Mouse (Mus musculus): ENCODE measurements at regions not wholly inside any gene's neighbourhood (a gene's known extent, or its start where the extent isn't known, plus 50 kb on each side); places are given as distances from the start of the nearest gene placed in this dataset.
"Not testable (repeated sequence)": the region's sequence is repeated elsewhere in the genome, so short reads cannot be mapped to it uniquely, and the experiment has no call there.

DNA sequence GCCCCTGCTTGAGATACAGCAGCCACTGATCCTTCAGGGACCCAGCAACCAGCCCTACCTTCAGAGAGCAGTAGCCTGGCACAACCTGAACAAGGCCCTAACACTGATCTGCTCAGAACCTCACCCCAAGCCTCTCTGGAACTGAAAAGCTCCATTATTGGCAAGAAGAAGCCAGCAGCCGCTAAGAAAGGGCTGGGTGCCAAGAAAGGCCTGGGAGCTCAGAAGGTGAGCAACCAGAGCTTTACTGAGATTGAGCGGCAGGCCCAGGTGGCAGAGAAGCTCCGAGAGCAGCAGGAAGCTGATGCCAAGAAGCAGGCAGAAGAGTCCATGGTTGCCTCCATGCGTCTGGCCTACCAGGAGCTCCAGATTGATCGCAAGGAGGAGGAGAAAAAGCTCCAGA lies 74.4 kb upstream of the Oxtr start:
- not testable (repeated sequence) for DNase-seq (ENCODE audit: low spot score in 2 of 2)

DNA sequence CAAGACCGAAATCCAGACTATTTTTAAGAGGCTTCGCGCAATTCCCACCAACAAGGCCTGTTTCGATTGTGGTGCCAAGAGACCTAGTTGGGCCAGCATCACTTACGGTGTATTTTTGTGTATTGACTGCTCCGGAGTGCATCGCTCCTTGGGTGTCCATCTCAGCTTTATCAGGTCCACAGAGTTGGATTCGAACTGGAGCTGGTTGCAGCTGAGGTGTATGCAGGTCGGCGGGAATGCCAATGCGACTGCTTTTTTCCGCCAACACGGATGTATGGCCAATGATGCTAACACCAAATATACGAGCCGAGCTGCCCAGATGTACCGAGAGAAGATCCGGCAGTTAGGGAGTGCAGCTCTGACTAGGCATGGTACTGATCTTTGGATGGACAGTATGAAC lies 73.9 kb upstream of the Oxtr start:
- not testable (repeated sequence) for DNase-seq (ENCODE audit: low spot score in 2 of 2)

DNA sequence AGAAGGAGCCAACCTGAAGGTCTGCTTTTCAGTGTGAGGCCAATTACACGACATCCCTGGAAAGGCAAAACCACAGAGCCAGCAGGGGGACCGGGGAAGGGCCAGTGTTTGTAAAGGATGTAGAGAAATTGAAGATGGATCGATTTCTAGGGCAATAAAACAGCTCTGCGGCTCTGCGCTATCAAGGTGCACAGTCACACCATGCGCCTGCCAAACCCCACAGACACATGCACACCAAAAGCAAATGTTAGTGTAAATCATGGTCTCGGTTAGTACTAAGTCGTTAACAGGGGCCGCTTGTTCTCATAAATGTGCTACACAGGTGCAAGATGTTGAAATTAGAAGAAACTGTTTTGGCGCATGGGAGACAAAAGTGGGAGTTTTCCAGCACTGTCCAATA lies 72.3 kb upstream of the Oxtr start:
- DNase-seq (ENCODE audit: low spot score in 2 of 2) = no peak

GRCm38 (mm10) chr6:112561568-112561967 lies 71.8 kb upstream of the Oxtr start:
- DNase-seq (ENCODE audit: low spot score in 2 of 2) = no peak

GRCm38 (mm10) chr6:112559549-112559948 lies 69.8 kb upstream of the Oxtr start:
- no peak for DNase-seq (ENCODE audit: low spot score in 2 of 2)

DNA sequence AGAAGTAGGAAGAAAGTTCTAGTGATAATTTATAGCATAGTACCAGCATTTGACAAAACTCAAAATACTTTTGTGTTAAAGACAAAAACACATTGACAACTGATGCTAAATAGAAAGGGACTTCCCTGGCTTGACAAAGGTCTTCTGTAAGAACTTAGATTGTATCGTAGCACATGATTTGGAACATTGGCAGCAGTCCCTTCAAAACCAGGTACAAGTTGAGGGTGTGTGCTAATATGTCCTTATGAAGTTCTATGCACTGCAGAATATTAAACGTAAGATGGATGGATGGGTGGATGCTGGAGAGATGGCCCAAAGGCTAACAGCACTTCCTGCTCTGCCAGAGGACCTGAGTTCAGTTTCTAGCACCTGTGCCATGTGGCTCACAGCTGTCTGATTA lies 67.8 kb upstream of the Oxtr start:
- DNase-seq (ENCODE audit: low spot score in 2 of 2) = no peak

DNA sequence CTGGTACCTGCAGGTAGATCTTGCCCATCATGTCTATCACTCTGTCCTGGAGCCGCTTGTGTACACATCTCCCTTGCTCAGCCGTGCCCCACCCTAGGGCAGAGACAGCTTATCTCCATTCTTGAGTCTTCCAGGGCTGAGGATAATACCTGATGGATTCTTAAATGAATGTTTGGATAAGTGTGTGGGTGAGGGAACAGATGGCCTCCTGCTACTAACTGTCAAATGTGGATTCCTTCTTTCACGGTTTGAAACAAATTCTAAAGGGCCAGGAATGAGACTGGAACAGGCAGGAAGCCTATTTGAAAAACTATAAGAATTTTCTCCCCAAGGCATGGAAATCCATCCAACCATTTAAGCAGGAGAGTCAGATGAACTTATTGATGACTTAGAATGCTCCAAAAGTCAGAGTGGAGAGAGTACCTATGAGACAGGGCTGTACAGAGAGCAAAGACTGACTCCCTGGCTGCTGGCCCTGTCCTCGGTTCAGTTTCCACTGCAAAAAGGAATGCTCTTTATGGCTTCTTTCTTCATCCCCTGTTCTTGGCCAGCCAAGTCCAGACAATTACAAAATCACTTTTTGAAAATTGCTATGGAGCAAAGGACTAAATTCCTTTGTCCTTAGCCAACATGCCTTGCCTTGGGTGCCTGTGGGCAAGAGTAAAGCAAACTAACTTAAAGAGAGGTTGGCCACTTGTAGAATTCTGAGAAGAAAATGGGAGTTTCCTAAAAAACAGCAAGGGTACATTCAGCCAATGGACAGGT lies 66.8 kb upstream of the Oxtr start:
- peak in 1 of 2 experiments; percentile 18 for DNase-seq (ENCODE audit: low spot score in 2 of 2)

DNA sequence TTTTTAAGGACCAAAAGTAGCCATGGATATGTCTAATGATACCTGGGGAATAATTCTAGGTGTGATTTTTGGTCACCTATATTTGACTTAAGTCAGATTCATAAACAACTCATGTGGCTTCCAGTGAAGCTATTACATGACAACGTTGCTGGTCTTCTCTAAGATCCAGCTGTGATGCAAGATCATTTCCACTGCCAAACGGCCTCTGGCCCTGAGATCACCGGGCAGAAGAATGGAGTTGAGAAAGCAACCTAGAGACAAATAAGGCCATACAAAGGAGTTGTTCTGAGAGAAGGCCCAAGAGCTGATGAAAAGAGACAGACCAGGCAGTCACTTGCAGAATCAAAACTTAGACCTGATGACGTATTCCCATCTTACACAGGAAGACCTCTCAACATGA lies 64.3 kb upstream of the Oxtr start:
- no peak for DNase-seq (ENCODE audit: low spot score in 2 of 2)

DNA sequence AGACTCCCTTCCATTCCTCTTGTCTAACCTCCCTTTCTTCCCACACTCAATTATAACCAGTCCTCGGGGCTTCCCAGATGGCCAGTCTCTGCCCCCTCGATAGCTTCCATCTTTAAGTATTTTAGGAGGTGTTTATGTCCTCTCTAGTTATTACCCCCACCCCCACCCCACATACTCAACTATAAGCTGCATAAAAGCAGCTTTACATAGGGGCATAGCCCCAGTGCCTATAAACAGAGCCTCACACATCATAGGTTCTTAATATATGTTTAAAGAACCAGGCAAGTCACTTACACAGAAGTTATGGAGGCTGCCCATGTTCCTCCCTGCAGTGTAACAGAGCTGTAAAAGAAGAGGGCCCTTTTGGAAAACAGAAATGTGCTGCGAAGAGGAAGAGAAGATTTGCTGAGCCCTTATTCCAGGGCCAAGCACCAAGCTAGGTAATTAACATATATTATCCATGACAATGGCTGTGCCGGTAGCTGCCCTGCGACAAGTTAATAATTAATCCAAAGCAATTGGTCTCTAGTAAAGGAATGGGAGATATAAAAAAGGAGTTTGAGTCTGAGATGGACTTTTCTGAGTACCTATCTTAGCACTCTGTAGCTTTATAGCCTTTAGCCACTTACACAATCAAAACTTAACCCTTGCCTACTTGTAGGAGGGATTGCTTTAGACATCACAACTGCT lies 63.6 kb upstream of the Oxtr start:
- DNase-seq (ENCODE audit: low spot score in 2 of 2) = no peak

DNA sequence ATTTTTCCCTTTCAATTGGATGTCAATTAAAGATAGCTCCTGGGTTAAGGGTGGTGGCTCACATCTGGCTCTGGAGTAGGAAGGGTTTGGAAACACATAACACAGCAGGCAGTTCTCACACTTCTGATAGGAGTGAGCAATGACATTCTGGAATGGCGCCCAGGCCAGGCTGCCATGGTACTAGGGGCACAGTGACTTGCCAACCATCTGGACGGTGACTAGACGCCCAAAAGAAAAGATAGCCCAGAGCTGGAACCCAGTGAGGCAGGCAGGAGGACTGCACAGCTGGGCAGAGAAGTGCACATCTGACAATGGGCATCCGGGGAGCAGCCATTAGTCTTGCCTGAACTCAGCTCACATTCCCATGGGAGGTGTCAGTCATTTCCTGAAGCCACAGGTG lies 62.8 kb upstream of the Oxtr start:
- DNase-seq (ENCODE audit: low spot score in 2 of 2) = no peak

GRCm38 (mm10) chr6:112551298-112551697 lies 61.6 kb upstream of the Oxtr start:
- no peak for DNase-seq (ENCODE audit: low spot score in 2 of 2)

DNA sequence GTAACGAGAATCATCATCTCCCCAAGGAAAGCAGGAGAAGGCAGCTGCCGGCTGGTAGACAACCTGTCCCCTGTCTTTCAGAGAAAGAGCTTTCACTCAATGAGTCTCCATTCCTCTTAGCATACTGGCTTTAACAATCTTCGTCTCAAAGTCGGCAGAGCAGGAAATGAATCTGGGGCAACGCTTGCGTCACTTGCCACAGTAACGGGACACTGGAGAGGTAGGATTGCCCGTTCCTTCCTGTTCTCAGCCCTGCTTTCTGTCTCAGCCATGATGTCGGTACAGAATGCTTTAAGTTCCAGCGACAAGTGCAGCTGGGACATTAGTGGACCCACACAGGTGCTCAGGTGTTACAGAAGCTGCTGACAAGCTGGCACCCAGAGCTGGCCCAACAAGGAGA lies 57.5 kb upstream of the Oxtr start:
- DNase-seq (ENCODE audit: low spot score in 2 of 2) = no peak

DNA sequence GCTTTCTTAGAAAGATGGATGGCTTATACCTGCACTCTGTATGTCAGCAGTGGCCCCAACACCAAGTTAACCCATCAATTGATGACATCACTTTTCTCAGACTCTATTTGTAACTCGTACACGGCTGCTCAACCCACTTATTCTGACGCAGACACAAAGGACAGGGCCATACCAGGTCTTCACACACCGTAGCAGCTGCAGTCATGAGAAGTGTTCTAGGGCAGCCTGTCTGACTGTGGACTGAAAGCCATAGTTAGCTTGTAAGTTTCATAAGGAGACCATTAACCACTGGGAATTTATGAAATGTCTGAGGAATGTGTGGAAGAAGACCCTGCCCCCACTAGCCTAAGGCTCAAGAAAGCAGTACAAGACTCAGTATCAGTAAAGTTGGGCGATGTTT lies 56.3 kb upstream of the Oxtr start:
- DNase-seq (ENCODE audit: low spot score in 2 of 2) = no peak

- no peak for DNase-seq (ENCODE audit: low spot score in 2 of 2)
These were observed 54.6 kb upstream of the Oxtr start for GRCm38 (mm10) chr6:112544315-112544714.

- DNase-seq (ENCODE audit: low spot score in 2 of 2) = no peak
These were observed 52.9 kb upstream of the Oxtr start for GRCm38 (mm10) chr6:112542692-112543091.

All from layer of hippocampus, postnatal 14 days (tissue).